Mouse (Mus musculus): ENCODE measurements around the gene Mpp2.

The Mpp2 gene

DNA sequence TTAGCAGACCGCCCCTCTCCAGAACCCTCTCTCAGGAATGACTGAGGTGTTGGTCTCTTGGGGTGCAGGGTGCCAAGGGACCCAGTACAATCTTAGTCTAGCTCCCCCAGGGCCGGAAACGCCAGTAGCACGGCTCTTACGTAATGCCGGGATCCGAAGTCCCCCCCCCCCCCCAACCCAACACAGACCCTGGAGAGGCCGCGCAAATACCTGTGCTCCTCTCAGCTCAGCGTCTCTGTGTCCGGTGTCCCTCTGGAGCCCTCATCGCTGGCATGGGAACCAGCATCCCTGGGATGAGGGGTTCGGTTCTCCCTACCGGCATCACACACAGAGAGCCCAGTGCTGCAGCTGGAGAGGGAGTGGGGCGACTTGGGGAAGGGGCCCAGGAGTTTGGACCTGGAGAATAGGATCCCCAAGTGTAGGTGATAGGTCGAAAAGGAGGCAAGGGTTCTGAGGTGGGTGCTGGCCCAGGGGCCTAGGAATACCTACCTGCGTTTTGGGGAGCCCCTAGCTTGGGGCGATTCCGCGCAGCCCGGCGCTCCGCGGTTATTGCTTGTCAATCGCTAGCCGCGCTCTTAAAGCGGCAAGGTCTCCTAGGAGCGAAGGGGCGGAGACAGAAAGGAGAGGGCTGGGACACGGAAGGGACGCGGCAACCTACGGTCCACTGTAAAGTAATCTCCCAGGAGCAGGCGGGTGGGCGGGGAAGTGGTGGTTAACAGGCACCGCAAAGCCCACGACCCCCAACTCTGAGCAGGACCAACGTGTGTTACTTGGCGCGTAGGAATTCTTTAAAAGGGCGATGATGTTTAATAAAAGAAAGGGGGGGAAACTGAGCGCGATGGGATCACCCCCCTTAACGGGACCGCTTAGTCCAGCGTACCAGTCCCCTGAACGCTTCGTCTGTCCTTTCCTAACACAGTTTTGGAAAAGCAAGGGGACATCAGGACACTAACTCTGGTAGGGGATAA is at the start of gene Mpp2:
Gene Mpp2, minus strand, starts transcription at position 585 of the 968 bp plus-strand sequence.
- no peak for DNase-seq (ENCODE audit: low spot score in 2 of 2)

DNA sequence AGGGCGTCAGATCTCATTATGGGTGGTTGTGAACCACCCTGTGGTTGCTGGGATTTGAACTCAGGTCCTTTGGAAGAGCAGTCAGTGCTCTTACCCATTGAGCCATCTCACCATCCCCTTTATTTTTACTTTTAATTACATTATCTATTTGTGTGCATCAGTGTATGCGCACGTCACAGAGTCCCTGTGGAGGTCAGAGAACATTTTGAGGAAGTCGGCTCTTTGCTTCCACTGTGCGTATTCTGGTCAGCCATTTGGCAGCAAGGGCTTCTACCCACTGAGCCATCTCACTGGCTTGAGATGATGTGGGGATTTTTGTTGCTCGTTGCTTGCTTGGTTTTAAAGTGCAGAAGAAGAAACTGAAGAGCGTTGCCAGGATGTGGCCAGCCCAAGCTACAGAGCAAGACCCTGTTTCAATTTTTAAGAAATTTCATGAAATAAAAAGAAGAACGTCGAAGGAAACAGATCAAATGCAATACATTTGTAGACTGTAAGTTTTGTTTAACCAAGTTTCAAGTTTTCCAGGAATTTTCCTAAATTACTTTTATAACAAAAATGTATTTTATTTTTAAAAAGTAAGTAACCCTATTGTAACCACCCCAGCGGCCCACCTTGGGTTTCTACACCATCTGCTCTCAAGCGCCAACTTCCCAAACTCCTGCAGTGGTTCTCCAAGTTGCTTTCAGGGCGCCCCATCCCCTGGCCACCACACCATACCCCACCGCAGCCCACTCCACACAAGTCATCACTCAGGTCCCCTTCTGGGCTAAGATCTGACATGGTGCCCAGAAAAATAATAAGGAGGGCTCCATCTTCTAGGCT is 49.5 kb upstream of the Mpp2 start:
- DNase-seq (ENCODE audit: low spot score in 2 of 2) = peak in 1 of 2 experiments; percentile 42

DNA sequence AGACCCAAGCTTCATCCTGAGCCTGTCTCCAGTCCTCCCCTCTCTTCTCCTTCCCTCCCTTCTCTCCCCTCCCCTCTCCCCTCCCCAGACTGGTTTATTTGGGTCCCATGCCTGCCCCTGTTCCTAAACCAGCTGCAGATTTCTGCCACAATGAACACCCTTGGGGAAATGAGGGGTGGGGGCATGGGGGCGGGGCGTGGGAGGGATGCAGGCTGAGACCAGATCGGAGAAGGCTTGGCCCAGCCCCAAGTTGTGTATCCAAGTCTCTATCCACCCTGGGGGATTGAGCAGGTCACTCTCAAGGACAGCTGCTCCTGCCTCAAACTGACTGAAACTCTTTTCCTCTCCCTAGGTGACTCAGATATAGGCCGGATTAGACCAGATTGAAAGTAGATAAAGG is 46.2 kb upstream of the Mpp2 start:
- DNase-seq (ENCODE audit: low spot score in 2 of 2) = no peak

DNA sequence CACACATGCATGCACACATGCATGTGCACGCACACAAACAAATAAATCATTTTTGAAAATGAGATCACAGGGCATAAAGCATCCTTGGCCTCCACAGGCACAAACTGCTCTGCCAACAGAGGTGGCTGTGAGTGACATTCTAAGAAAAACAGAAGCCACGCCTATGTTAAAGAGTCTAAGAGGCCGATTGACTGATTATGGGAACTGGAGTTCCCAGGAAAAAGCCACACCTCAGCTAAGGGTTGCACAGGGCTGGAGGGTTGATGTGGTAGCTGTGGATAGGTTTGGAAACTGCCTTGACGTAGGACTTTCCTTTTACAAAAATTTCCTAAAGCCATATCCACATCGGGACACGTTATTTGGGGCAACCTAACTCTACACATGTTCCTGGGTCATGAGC is 29.1 kb upstream of the Mpp2 start:
- DNase-seq (ENCODE audit: low spot score in 2 of 2) = no peak

GRCm38 (mm10) chr11:102116241-102116640 is 27.9 kb upstream of the Mpp2 start:
- DNase-seq (ENCODE audit: low spot score in 2 of 2) = no peak

- no peak for DNase-seq (ENCODE audit: low spot score in 2 of 2)
These were observed 23.3 kb upstream of the Mpp2 start for GRCm38 (mm10) chr11:102111576-102111975.

DNA sequence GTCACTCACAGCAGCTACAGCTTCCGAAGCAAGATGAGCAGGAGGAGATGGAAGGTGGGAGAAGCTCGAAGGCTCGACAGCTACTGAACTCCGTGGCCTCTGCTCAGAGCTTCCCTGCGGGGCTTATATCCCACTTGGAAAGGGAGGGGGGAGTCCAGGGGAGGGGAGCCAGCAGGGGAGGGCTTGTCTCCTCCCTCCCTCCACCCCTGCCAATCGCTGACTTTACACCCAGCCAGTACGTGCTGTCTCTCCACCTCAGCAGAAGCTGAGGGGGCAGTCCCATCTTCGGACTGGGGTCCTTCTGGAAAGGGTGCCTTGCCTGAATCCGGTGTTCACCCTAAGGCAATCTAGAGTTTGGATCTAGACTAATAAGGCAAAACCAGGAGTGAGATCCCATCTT is 19.4 kb upstream of the Mpp2 start, which contains the start of gene Pyy:
Gene Pyy, minus strand, starts transcription at position 101 of the 400 bp plus-strand sequence.
- DNase-seq (ENCODE audit: low spot score in 2 of 2) = no peak

- DNase-seq (ENCODE audit: low spot score in 2 of 2) = no peak
These were observed 18.6 kb upstream of the Mpp2 start for GRCm38 (mm10) chr11:102106911-102107310.

GRCm38 (mm10) chr11:102102485-102103258 is 14.4 kb upstream of the Mpp2 start:
- peak in 1 of 2 experiments; percentile 36 for DNase-seq (ENCODE audit: low spot score in 2 of 2)

- no peak for DNase-seq (ENCODE audit: low spot score in 2 of 2)
These were observed 12.9 kb upstream of the Mpp2 start, which contains the start of gene Ppy for GRCm38 (mm10) chr11:102101219-102101618. TSS of gene Ppy (minus strand) at chr11:102101319.

- DNase-seq (ENCODE audit: low spot score in 2 of 2) = no peak
These were observed 8.6 kb upstream of the Mpp2 start for GRCm38 (mm10) chr11:102096887-102097391.

DNA sequence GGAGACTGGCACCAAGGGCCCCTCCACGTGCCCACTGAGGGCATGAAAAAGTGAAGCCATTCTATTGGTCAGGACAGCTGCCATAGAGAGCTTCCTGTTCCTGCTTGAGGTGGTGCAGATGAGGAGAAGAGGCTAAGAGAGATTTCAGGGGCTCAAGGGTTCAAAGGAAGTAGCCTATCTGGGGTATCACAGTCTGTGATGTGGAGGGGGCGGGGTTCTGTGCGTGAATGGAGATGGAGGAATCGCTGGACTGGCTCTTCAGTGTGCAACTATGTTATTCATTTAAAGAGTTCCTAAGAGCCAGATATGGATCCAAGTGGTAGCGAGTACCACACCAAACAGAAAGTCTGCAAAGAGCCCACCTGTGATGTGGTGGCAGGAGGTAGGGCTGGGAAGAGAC is 8.1 kb upstream of the Mpp2 start:
- DNase-seq (ENCODE audit: low spot score in 2 of 2) = no peak

GRCm38 (mm10) chr11:102095676-102096075 is 7.4 kb upstream of the Mpp2 start:
- DNase-seq (ENCODE audit: low spot score in 2 of 2) = no peak

DNA sequence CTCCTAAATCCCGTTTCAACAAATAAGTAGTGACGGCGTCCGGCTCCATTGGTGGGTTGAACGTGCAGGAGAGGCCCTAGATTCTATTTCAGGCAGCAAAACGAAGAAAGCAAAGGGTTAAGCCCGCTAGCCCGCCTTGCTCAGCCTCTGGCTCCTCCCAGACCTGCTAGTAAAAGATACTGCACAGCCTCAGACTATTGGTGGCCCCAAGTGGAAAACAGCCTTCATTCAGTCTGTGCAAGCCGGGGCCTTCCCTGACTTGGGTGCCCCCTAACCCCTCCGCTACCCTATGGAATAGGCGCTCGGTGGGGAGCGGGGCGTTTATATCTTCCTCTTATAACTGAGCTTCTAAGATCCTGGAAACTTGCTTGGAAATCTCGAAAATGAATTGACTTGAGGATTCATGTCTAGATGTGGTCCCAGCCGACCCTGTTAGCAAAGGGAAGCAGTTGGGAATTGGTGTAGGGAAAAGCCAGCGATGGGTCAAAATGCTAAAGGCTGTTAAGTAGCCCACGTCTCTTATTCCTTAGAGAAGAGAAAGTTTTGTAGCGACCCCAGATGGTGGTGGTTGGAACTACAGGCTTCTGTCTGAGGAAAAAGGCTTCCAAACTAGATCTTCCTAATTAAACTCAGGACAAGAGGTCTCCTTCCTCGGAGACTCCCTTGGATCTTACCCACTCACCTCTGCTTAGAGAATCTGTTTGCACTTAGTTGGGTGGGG is 933 bp upstream of the Mpp2 start:
- DNase-seq (ENCODE audit: low spot score in 2 of 2) = no peak

GRCm38 (mm10) chr11:102087081-102087751 is 1.1 kb downstream of the Mpp2 start:
- DNase-seq (ENCODE audit: low spot score in 2 of 2) = peak; percentile 61 to 65

DNA sequence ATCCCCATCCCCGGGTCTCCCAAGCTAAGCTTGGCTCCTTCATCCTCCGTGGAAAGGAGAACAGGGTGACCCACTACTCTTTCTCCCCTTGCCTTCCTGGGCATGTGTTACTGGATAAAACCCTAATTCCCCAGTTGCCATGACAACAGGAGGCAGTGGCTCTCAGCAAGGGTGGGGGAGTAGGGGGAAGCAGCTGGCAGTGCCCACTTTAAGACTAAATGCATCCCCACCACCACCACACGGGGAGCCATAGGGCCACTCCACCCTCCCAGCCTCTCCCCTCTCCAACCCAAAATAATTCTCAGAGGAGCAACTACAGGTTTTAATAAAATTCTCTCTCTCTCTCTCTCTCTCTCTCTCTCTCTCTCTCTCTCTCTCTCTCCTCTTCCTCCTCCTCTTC is 2.0 kb downstream of the Mpp2 start:
- DNase-seq (ENCODE audit: low spot score in 2 of 2) = no peak

GRCm38 (mm10) chr11:102084159-102084558 is 4.2 kb downstream of the Mpp2 start:
- no peak for DNase-seq (ENCODE audit: low spot score in 2 of 2)

DNA sequence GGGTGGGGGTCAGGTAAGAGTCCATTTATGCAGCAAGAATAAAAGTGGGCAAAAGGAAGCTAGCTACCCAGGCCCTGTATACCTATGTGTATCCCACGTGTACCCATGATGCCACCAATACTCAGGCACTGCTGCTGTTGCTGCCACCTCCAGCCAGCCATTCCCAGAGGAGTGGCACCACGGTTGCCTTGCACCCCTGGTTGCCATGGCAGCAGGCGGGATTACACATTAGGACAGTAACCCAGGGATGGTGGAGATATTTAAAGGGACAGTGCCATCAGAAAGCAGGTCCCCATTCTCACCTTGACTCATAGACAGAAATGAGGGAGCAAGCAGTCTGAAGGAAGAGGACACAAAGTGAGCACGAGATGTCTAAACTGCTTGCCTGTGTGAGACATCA is 5.1 kb downstream of the Mpp2 start:
- no peak for DNase-seq (ENCODE audit: low spot score in 2 of 2)

- no peak for DNase-seq (ENCODE audit: low spot score in 2 of 2)
These were observed 6.0 kb downstream of the Mpp2 start for GRCm38 (mm10) chr11:102082322-102082721.

DNA sequence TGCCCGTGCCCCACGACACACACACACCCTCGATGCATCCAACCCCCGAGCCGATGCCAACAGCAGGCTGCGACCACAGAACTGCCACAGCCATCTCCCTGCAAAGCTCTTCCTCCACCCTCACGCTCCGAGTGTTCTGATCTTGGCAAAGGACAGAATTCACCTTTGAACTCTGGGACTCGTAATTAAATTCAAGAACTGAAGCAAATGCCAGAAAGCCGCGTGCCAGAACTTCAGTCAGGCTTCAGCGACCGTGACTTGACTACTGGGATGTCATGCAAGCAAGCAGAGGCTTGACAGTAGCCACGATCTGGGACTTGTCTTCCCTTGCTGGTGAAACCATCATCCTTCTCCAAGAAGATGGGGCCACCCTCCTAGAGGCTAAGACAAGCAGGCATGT is 14.6 kb downstream of the Mpp2 start:
- no peak for DNase-seq (ENCODE audit: low spot score in 2 of 2)

All from natural killer cell, adult 2 months (primary cell).